Comparison of ENCODE assay signal across 9 mouse cellular contexts in genomic region chr9:124257200-124258066, GRCm38 (mm10). TPM values are rescaled to one million over a fixed set of nuclear protein-coding genes. Genes with fewer than 3 reads are reported as not detected.
DNase-seq lines count a peak whose midpoint lies in the region; ATAC-seq lines count a peak whose summit lies in the region.
"Had no signal": no experiment of that assay in that cellular context is flagged by ENCODE, and none has a peak within 500 bp of the region (broad histone marks: within the 10 kb centered on the region; RNA-seq: fewer than 3 reads in every experiment).

No protein-coding gene starts in this region.

- no peaks in the 10 kb centered on the region for H3K27me3 ChIP-seq in lung, embryonic 16.5 days (ENCODE audit: control insufficient read depth, insufficient read depth, low read depth, low read length)
- no peaks in the 10 kb centered on the region for H3K27me3 ChIP-seq in forebrain, embryonic 16.5 days (replicated peaks; ENCODE audit: control insufficient read depth, insufficient read depth, low read length)
- H3K27me3 ChIP-seq: limb, embryonic 12.5 days had no signal

- DNase-seq in lung, postnatal 14 days, result no peak
- peak; percentile 45 to 50 for DNase-seq in adrenal gland, postnatal 4 days (ENCODE audit: low spot score in 2 of 2)
- peak; percentile 74 for DNase-seq in liver
- DNase-seq in retina, postnatal 1 day, result peak; percentile 88
- DNase-seq in left cerebral cortex, adult 8-10 months (ENCODE audit: low spot score in 2 of 2), result no peak
- no peak for DNase-seq in layer of hippocampus, adult 9-11 months

- no peak overlapping the region for H3K9ac ChIP-seq in lung, embryonic 16.5 days (ENCODE audit: low read length)
- H3K9ac ChIP-seq in forebrain, embryonic 16.5 days (replicated peaks; ENCODE audit: low read depth, low read length), result no peak overlapping the region

- H3K4me1 ChIP-seq in lung, embryonic 16.5 days (replicated peaks; ENCODE audit: control insufficient read depth, insufficient read depth, low read length), result no peaks in the 10 kb centered on the region
- no peaks in the 10 kb centered on the region for H3K4me1 ChIP-seq in forebrain, embryonic 16.5 days (replicated peaks; ENCODE audit: control insufficient read depth, insufficient read depth, low read length)
- H3K4me1 ChIP-seq: limb, embryonic 12.5 days had no signal

- no peaks in the 10 kb centered on the region for H3K36me3 ChIP-seq in lung, embryonic 16.5 days (ENCODE audit: control insufficient read depth, insufficient read depth, low read length)
- H3K36me3 ChIP-seq in forebrain, embryonic 16.5 days (ENCODE audit: control insufficient read depth, insufficient read depth), result no peaks in the 10 kb centered on the region
- H3K36me3 ChIP-seq: limb, embryonic 12.5 days had no signal

- H3K27ac ChIP-seq in lung, embryonic 16.5 days (ENCODE audit: low read length), result no peak overlapping the region
- no peak overlapping the region for H3K27ac ChIP-seq in forebrain, embryonic 16.5 days (ENCODE audit: low read length)
- H3K27ac ChIP-seq: limb, embryonic 12.5 days had no signal

- ATAC-seq in lung, embryonic 16.5 days (ENCODE audit: low read depth), result peak; percentile 69
- 0 out of 2 replicates have a peak, but pooled peaks have one; percentile 47 for ATAC-seq in forebrain, embryonic 16.5 days

- WGBS in lung, embryonic 16.5 days, result 66% methylated on average over 1 of the region's 1 CpGs
- 82% methylated on average over 1 of the region's 1 CpGs for WGBS in forebrain, embryonic 16.5 days

- no peak overlapping the region for H3K4me3 ChIP-seq in lung, embryonic 16.5 days (ENCODE audit: low read length)
- H3K4me3 ChIP-seq in forebrain, embryonic 16.5 days (replicated peaks; ENCODE audit: low read length), result no peak overlapping the region
- H3K4me3 ChIP-seq: limb, embryonic 12.5 days had no signal

- peaks cover 9% of the 10 kb centered on the region for H3K9me3 ChIP-seq in lung, embryonic 16.5 days (ENCODE audit: control insufficient read depth, low read length)
- no peaks in the 10 kb centered on the region for H3K9me3 ChIP-seq in forebrain, embryonic 16.5 days (ENCODE audit: control insufficient read depth, low read length)

- H3K4me2 ChIP-seq in lung, embryonic 16.5 days (ENCODE audit: low read depth, low read length), result no peak overlapping the region
- no peak overlapping the region for H3K4me2 ChIP-seq in forebrain, embryonic 16.5 days (ENCODE audit: low read length)
- H3K4me2 ChIP-seq: limb, embryonic 12.5 days had no signal

RNA-seq across cellular contexts. Expression of gene 2010315B03Rik, which starts 55.1 kb away (rescaled TPM):
- polyA plus RNA-seq in lung, embryonic 16.5 days (2015; fragmentation: Nextera tagmentation; extraction: Ambion mirVana), result 11.2 and 11.5 TPM in 2 replicates
- 10 to 100 TPM; 21.2 to 22.7 TPM for total RNA-seq in adrenal gland, postnatal 4 days (2021)
- 10.8 and 11.4 TPM in 2 replicates for polyA plus RNA-seq in forebrain, embryonic 16.5 days (2015; fragmentation: Nextera tagmentation; extraction: Ambion mirVana)
- total RNA-seq in left cerebral cortex, adult 8-10 months (2022), result 10 to 100 TPM; 17.9 to 22.1 (median 20.8) TPM

Comparison
In these comparisons a context has a peak if more than half of its experiments do, and no peak if none do; other contexts are left out.
1. DNase-seq: peak in adrenal gland, postnatal 4 days (2 of 2), liver (single experiment) and retina, postnatal 1 day (single experiment); none in lung, postnatal 14 days (single experiment), left cerebral cortex, adult 8-10 months (0 of 2) and layer of hippocampus, adult 9-11 months (single experiment).